Mouse (Mus musculus): Measurements from ENCODE around the gene Lig3. TPM values are rescaled to one million over a fixed set of nuclear protein-coding genes. Genes with fewer than 3 reads are reported as not detected.

Lig3 gene
- polyA plus RNA-seq, 1 experiment from 2014 or later, result 35.3 TPM

DNA sequence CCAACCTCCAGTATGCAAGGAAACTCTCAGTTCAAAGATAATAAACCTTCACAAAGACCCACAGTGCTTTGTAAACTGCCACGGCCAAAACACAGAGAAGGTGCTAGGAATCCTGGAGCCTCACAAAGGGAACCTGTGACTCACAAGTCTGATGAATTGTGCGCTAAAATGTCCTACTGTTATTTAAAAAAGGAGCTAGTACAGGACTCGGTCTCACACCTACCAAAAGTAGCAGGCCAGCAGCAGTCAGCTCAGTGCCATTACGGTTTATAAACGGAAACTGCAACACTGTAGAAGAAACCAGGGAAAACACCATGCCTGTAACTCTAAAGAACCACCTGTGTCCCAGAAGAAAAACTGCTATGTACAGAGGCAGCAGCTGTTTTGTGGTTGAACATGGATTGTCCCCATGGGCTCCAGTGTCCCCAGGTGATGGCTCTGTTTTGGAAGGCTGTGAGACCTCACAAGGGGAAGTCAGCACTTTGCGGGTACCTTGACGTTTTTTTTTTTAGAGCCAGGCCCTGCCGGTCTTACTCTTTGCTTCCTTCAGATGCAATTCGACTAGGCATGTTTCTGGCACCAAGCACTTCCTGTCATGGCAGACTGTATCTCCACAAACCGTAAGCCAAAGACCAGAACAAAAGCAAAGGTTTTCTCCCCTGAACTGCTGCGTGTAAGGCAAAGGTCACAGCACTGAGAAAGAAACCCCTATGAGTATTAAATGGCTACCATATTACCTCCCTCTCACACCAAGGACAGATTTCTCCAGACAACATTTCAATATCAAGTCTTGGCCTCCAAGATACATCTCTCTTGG lies 54.9 kb downstream of the Lig3 start:
- no peak overlapping the region for H3K4me2 ChIP-seq (ENCODE audit: low read length)
- H3K9ac ChIP-seq (replicated peaks; ENCODE audit: low read length), result no peak overlapping the region
- DNase-seq, result no peak
- no peaks in the 10 kb centered on the region for H3K36me3 ChIP-seq (ENCODE audit: control insufficient read depth, insufficient read depth, low read length)
- H3K27ac ChIP-seq (replicated peaks; ENCODE audit: low read depth, low read length), result 0 out of 2 replicates have a peak overlapping the region, but pooled peaks have one; percentile 14
- ATAC-seq (ENCODE audit: low FRiP score, low TSS enrichment), result no peak
- H3K4me3 ChIP-seq (replicated peaks; ENCODE audit: low read depth, low read length), result no peak overlapping the region
- H3K9me3 ChIP-seq (ENCODE audit: control insufficient read depth, low read length), result no peaks in the 10 kb centered on the region
- peaks cover 13% of the 10 kb centered on the region for H3K4me1 ChIP-seq (ENCODE audit: control insufficient read depth, insufficient read depth, low read length)
- H3K27me3 ChIP-seq (ENCODE audit: control insufficient read depth, insufficient read depth, low read length), result no peaks in the 10 kb centered on the region
- 75% methylated on average over 11 of the region's 11 CpGs for WGBS

DNA sequence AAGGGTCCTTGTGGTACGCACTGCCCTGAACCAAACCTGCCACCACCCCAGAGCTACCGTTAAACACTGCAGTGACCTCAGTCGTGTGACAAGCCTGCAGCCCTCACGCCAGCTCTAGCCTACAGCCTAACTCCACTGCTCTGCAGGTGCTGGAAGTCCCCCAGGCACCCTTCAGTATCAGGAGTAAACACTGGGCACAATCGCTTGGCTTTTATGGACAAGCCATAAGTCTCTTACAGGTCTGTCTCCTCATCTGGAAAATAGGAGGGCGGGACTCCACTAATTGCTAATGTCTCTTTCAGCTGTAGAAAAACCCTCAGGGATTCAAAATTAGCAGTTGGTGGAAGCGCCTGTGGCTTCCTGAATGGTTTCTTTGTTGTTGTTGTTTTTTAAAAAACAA lies 56.3 kb downstream of the Lig3 start:
- H3K9me3 ChIP-seq (ENCODE audit: control insufficient read depth, low read length), result no peaks in the 10 kb centered on the region
- no peak overlapping the region for H3K27ac ChIP-seq (replicated peaks; ENCODE audit: low read depth, low read length)
- H3K27me3 ChIP-seq (ENCODE audit: control insufficient read depth, insufficient read depth, low read length), result no peaks in the 10 kb centered on the region
- H3K4me2 ChIP-seq (ENCODE audit: low read length), result no peak overlapping the region
- no peak overlapping the region for H3K9ac ChIP-seq (replicated peaks; ENCODE audit: low read length)
- DNase-seq, result no peak
- ATAC-seq (ENCODE audit: low FRiP score, low TSS enrichment), result no peak
- WGBS, result 51% methylated on average over 7 of the region's 7 CpGs
- no peaks in the 10 kb centered on the region for H3K36me3 ChIP-seq (ENCODE audit: control insufficient read depth, insufficient read depth, low read length)
- H3K4me1 ChIP-seq (ENCODE audit: control insufficient read depth, insufficient read depth, low read length), result peaks cover 10% of the 10 kb centered on the region
- H3K4me3 ChIP-seq (replicated peaks; ENCODE audit: low read depth, low read length), result no peak overlapping the region

DNA sequence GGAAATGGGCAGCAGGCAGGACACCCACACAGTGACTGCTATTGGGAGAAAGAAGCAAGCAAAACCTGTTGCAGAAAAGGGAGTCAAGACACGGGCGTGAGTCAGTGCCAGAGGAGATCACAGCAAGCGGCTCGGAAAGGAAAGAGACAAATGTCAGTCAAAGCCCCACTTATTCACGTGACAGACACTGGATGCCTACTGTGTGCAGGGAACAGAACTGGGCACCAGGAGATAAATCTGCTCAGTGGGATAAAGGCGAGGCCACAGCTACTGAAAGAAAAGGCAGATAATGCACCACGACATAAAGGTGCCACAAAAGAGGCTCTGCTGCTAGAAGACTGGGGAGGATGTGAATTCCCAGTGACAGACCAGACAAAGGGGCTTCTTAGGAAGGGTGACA lies 56.9 kb downstream of the Lig3 start:
- WGBS, result 11% methylated on average over 7 of the region's 7 CpGs
- DNase-seq (no peak), ATAC-seq (ENCODE audit: low FRiP score, low TSS enrichment) (no peak)
- H3K27me3 ChIP-seq (ENCODE audit: control insufficient read depth, insufficient read depth, low read length), result no peaks in the 10 kb centered on the region
- no peak overlapping the region for H3K4me3 ChIP-seq (replicated peaks; ENCODE audit: low read depth, low read length)
- no peaks in the 10 kb centered on the region for H3K36me3 ChIP-seq (ENCODE audit: control insufficient read depth, insufficient read depth, low read length)
- H3K9ac ChIP-seq (replicated peaks; ENCODE audit: low read length), result no peak overlapping the region
- H3K4me1 ChIP-seq (ENCODE audit: control insufficient read depth, insufficient read depth, low read length), result peaks cover 10% of the 10 kb centered on the region
- no peak overlapping the region for H3K27ac ChIP-seq (replicated peaks; ENCODE audit: low read depth, low read length)
- no peak overlapping the region for H3K4me2 ChIP-seq (ENCODE audit: low read length)
- no peaks in the 10 kb centered on the region for H3K9me3 ChIP-seq (ENCODE audit: control insufficient read depth, low read length)

DNA sequence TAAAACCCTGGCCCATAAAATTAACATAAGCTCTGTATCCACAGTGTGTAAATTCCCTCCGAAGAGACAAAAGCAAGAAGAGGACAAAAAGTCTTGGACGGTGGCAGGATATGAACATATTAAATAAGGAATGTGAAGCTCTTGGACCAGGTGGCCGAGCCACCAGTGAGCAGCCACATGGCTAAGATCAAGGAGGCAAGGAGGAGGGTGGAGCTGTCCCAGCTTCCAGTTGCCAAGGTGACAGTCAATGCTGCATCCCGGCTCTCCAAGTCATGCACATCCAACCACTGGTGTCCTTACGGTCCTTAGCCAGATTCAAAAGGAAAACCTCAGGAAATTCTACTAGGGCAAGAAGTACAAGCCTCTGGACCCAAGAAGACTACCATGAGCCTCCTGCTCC lies 57.6 kb downstream of the Lig3 start:
- H3K36me3 ChIP-seq (ENCODE audit: control insufficient read depth, insufficient read depth, low read length), result no peaks in the 10 kb centered on the region
- H3K9ac ChIP-seq (replicated peaks; ENCODE audit: low read length), result no peak overlapping the region
- no peaks in the 10 kb centered on the region for H3K9me3 ChIP-seq (ENCODE audit: control insufficient read depth, low read length)
- H3K27ac ChIP-seq (replicated peaks; ENCODE audit: low read depth, low read length), result no peak overlapping the region
- peaks cover 10% of the 10 kb centered on the region for H3K4me1 ChIP-seq (ENCODE audit: control insufficient read depth, insufficient read depth, low read length)
- H3K27me3 ChIP-seq (ENCODE audit: control insufficient read depth, insufficient read depth, low read length), result no peaks in the 10 kb centered on the region
- H3K4me2 ChIP-seq (ENCODE audit: low read length), result no peak overlapping the region
- ATAC-seq (ENCODE audit: low FRiP score, low TSS enrichment), result no peak
- 11% methylated on average over 5 of the region's 5 CpGs for WGBS
- H3K4me3 ChIP-seq (replicated peaks; ENCODE audit: low read depth, low read length), result no peak overlapping the region
- no peak for DNase-seq

DNA sequence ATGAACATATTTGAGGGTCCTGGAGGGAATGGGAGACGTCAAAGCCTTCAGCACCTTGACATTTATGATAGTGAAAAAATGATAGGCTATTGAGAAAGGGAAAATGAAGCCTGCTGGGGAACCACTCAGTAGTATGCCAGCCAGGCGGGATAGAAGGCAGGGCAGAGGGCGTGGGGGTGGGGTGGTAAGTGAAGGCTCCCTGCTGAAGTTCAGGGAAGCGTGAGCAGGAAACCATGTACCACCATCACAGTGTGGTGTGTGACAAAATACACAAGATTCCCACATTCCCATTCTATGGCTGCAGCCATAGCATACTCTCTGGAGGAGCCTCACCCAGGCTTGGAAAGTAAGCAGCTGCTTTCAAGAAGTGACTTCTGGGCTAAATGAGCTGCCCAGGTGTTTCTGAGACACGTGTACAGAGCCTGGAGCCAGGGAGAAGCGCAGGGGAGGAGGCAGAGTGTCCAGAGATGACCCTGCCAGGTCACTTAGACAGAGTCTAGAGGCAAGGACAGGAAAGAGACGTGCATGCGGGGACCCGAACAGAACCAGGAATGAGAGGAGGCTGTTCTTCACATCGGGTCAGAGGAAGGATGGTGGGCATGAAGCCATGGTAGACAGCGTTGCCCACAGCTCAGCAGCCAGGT lies 64.0 kb downstream of the Lig3 start:
- no peak for DNase-seq
- H3K9me3 ChIP-seq (ENCODE audit: control insufficient read depth, low read length), result no peaks in the 10 kb centered on the region
- H3K4me2 ChIP-seq (ENCODE audit: low read length), result peak overlapping the region; percentile 37; the same call in 1 of the 2 replicates
- no peak overlapping the region for H3K4me3 ChIP-seq (replicated peaks; ENCODE audit: low read depth, low read length)
- H3K36me3 ChIP-seq (ENCODE audit: control insufficient read depth, insufficient read depth, low read length), result no peaks in the 10 kb centered on the region
- WGBS, result 74% methylated on average over 11 of the region's 11 CpGs
- H3K4me1 ChIP-seq (ENCODE audit: control insufficient read depth, insufficient read depth, low read length), result peaks cover 8% of the 10 kb centered on the region
- ATAC-seq (ENCODE audit: low FRiP score, low TSS enrichment), result no peak
- no peak overlapping the region for H3K27ac ChIP-seq (replicated peaks; ENCODE audit: low read depth, low read length)
- H3K9ac ChIP-seq (replicated peaks; ENCODE audit: low read length), result no peak overlapping the region
- H3K27me3 ChIP-seq (ENCODE audit: control insufficient read depth, insufficient read depth, low read length), result no peaks in the 10 kb centered on the region

DNA sequence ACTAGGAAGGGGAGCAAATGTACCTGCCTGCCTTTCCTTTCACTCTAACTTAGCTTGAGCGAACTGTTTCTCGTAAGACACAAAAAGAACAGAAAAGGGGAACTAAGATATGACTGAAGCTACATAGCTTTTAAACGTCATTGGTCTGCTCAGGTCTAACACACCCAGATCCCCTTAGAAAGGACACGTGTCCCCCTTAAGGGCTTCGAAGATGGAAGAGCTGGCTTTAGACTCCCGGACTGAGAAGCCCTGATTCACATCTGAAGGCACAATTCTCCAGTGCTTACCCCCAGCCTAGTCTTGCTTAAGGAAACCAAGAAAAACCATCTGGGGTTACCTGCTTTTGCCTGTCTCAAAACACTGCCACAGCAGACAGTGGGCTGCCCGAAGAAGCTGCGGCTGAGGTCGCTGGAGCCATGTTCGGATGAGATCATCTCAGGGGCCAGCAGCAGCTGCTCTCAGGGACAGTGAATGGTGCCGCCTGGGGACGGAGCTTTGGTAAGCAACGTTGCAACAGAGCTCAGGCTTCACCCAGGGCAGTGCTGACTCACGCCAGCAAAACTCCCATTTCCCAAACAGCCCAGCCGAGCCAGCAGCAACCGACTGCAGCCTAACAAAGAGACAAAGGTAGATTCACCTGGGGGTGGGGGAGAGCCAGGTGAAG lies 64.6 kb downstream of the Lig3 start:
- H3K27ac ChIP-seq (replicated peaks; ENCODE audit: low read depth, low read length), result 0 out of 2 replicates have a peak overlapping the region, but pooled peaks have one; percentile 34
- H3K4me1 ChIP-seq (ENCODE audit: control insufficient read depth, insufficient read depth, low read length), result peaks cover 13% of the 10 kb centered on the region
- DNase-seq, result peak; percentile 67
- H3K9me3 ChIP-seq (ENCODE audit: control insufficient read depth, low read length), result no peaks in the 10 kb centered on the region
- H3K4me3 ChIP-seq (replicated peaks; ENCODE audit: low read depth, low read length), result 0 out of 2 replicates have a peak overlapping the region, but pooled peaks have one; percentile 9
- WGBS, result 24% methylated on average over 16 of the region's 16 CpGs
- peak overlapping the region; percentile 26; the same call in 1 of the 2 replicates for H3K9ac ChIP-seq (replicated peaks; ENCODE audit: low read length)
- H3K36me3 ChIP-seq (ENCODE audit: control insufficient read depth, insufficient read depth, low read length), result no peaks in the 10 kb centered on the region
- ATAC-seq (ENCODE audit: low FRiP score, low TSS enrichment), result no peak
- H3K27me3 ChIP-seq (ENCODE audit: control insufficient read depth, insufficient read depth, low read length), result no peaks in the 10 kb centered on the region
- H3K4me2 ChIP-seq (ENCODE audit: low read length), result peak overlapping the region; percentile 37

DNA sequence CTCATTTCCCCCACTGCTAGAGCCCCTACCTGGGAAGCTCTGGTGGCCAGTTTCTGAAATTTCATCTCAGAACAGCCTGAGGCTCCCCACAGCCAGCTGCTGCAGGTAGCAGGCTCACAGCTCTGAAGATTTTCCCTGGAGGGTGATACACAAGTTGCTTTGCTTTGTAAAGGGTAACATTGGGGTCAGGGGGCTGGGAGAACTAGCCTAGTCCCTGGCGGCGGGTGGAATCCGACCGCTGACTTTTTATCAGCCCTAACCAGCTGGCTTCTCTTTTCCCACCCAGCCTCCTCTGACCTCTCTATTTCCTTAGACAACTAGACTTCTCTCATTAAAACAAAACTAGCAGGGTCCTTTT lies 65.2 kb downstream of the Lig3 start:
- Histone ChIP-seq H3K27ac (replicated peaks; ENCODE audit: low read depth, low read length) (0 out of 2 replicates have a peak overlapping the region, but pooled peaks have one; percentile 34), H3K9ac (replicated peaks; ENCODE audit: low read length) (peak overlapping the region; percentile 26; the same call in 1 of the 2 replicates), H3K36me3 (ENCODE audit: control insufficient read depth, insufficient read depth, low read length) (no peaks in the 10 kb centered on the region), H3K27me3 (ENCODE audit: control insufficient read depth, insufficient read depth, low read length) (no peaks in the 10 kb centered on the region), H3K9me3 (ENCODE audit: control insufficient read depth, low read length) (no peaks in the 10 kb centered on the region), H3K4me3 (replicated peaks; ENCODE audit: low read depth, low read length) (0 out of 2 replicates have a peak overlapping the region, but pooled peaks have one; percentile 9), H3K4me1 (ENCODE audit: control insufficient read depth, insufficient read depth, low read length) (peaks cover 13% of the 10 kb centered on the region), H3K4me2 (ENCODE audit: low read length) (peak overlapping the region; percentile 37)
- DNase-seq (no peak), ATAC-seq (ENCODE audit: low FRiP score, low TSS enrichment) (no peak)
- 19% methylated on average over 4 of the region's 4 CpGs for WGBS

DNA sequence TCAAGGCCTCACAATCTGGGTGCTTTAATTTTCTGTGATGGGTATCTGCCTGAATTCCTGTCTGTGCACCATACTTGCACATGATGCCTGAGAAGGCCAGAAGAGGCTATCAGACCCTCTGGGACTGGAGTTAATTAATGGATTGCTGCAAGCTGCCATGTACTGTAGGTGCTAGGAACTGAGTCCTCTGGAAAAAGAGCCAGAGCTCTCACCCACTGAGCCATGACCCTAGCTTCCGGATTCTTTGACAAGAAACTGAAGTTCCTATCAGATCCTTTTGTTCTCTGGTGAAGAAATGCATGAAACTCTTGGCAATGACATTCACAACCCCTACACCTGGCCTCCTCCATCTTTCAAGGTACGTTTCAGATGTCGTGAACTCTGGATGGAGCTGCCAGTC lies 66.0 kb downstream of the Lig3 start:
- H3K9me3 ChIP-seq (ENCODE audit: control insufficient read depth, low read length), result no peaks in the 10 kb centered on the region
- peaks cover 15% of the 10 kb centered on the region for H3K4me1 ChIP-seq (ENCODE audit: control insufficient read depth, insufficient read depth, low read length)
- DNase-seq (no peak), ATAC-seq (ENCODE audit: low FRiP score, low TSS enrichment) (no peak)
- 64% methylated on average over 3 of the region's 3 CpGs for WGBS
- H3K4me2 ChIP-seq (ENCODE audit: low read length), result no peak overlapping the region
- H3K36me3 ChIP-seq (ENCODE audit: control insufficient read depth, insufficient read depth, low read length), result no peaks in the 10 kb centered on the region
- H3K27me3 ChIP-seq (ENCODE audit: control insufficient read depth, insufficient read depth, low read length), result no peaks in the 10 kb centered on the region
- H3K9ac ChIP-seq (replicated peaks; ENCODE audit: low read length), result no peak overlapping the region
- H3K4me3 ChIP-seq (replicated peaks; ENCODE audit: low read depth, low read length), result no peak overlapping the region
- no peak overlapping the region for H3K27ac ChIP-seq (replicated peaks; ENCODE audit: low read depth, low read length)

All from midbrain, embryonic 14.5 days (tissue).